Comparison of ENCODE assay signal across 13 mouse cellular contexts in genomic region chr10:21824418-21825025, GRCm38 (mm10). TPM values are rescaled to one million over a fixed set of nuclear protein-coding genes. Genes with fewer than 3 reads are reported as not detected.
DNase-seq lines count a peak whose midpoint lies in the region; ATAC-seq and TF ChIP-seq lines count a peak whose summit lies in the region.
"Had no signal": no experiment of that assay in that cellular context is flagged by ENCODE, and none has a peak within 500 bp of the region (broad histone marks: within the 10 kb centered on the region; RNA-seq: fewer than 3 reads in every experiment).

No protein-coding gene starts in this region.

- H3K36me3 ChIP-seq in forebrain, embryonic 12.5 days (replicated peaks), result no peaks in the 10 kb centered on the region
- H3K36me3 ChIP-seq in forebrain, postnatal 0 days (ENCODE audit: insufficient read depth), result no peaks in the 10 kb centered on the region
- no peaks in the 10 kb centered on the region for H3K36me3 ChIP-seq in hindbrain, embryonic 14.5 days (replicated peaks; ENCODE audit: control insufficient read depth, insufficient read depth)
- H3K36me3 ChIP-seq in midbrain, embryonic 15.5 days (replicated peaks), result no peaks in the 10 kb centered on the region
- no peaks in the 10 kb centered on the region for H3K36me3 ChIP-seq in heart, adult 2 months (ENCODE audit: control insufficient read depth, insufficient read depth, low read length)
- H3K36me3 ChIP-seq: limb, embryonic 15.5 days; lung, embryonic 15.5 days had no signal

- H3K4me3 ChIP-seq in forebrain, embryonic 12.5 days (replicated peaks), result no peak overlapping the region
- H3K4me3 ChIP-seq in forebrain, postnatal 0 days (ENCODE audit: low read depth, low read length), result no peak overlapping the region
- no peak overlapping the region for H3K4me3 ChIP-seq in hindbrain, embryonic 14.5 days (replicated peaks; ENCODE audit: low read length)
- H3K4me3 ChIP-seq in midbrain, embryonic 15.5 days, result no peak overlapping the region
- H3K4me3 ChIP-seq in heart, adult 2 months, result no peak overlapping the region
- H3K4me3 ChIP-seq: forebrain, embryonic 13.5 days; limb, embryonic 15.5 days; lung, embryonic 15.5 days had no signal

- 54% methylated on average over 12 of the region's 12 CpGs for WGBS in forebrain, embryonic 12.5 days
- WGBS in forebrain, postnatal 0 days, result 48% methylated on average over 12 of the region's 12 CpGs
- 26% methylated on average over 12 of the region's 12 CpGs for WGBS in hindbrain, embryonic 14.5 days
- 33% methylated on average over 12 of the region's 12 CpGs for WGBS in midbrain, embryonic 15.5 days
- 86% methylated on average over 12 of the region's 12 CpGs for WGBS in heart, adult 2 months

- no peak for TF ChIP-seq CTCF in forebrain, postnatal 0 days (IDR thresholded peaks at IDR 0.05; ENCODE audit: low read depth)
- TF ChIP-seq CTCF in heart, adult 2 months (IDR thresholded peaks at IDR 0.05), result no peak

- no peaks in the 10 kb centered on the region for H3K9me3 ChIP-seq in forebrain, embryonic 12.5 days
- H3K9me3 ChIP-seq in forebrain, postnatal 0 days (ENCODE audit: low read length), result no peaks in the 10 kb centered on the region
- no peaks in the 10 kb centered on the region for H3K9me3 ChIP-seq in hindbrain, embryonic 14.5 days (ENCODE audit: control insufficient read depth, low read length)
- no peaks in the 10 kb centered on the region for H3K9me3 ChIP-seq in midbrain, embryonic 15.5 days
- H3K9me3 ChIP-seq: forebrain, embryonic 13.5 days; G1E; limb, embryonic 15.5 days; lung, embryonic 15.5 days had no signal

- TF ChIP-seq POLR2A in heart, adult 2 months (IDR thresholded peaks at IDR 0.05; ENCODE audit: insufficient read depth, low read depth, low read length), result no peak

- H3K4me1 ChIP-seq in forebrain, embryonic 12.5 days, result peaks cover 19% of the 10 kb centered on the region
- no peaks in the 10 kb centered on the region for H3K4me1 ChIP-seq in forebrain, postnatal 0 days (ENCODE audit: insufficient read depth)
- peaks cover 15% of the 10 kb centered on the region for H3K4me1 ChIP-seq in hindbrain, embryonic 14.5 days (replicated peaks; ENCODE audit: control insufficient read depth, insufficient read depth, low read length)
- H3K4me1 ChIP-seq in midbrain, embryonic 15.5 days, result peaks cover 10% of the 10 kb centered on the region
- H3K4me1 ChIP-seq in heart, adult 2 months (ENCODE audit: control insufficient read depth, insufficient read depth, low read length), result peaks cover 7% of the 10 kb centered on the region

- no peak for TF ChIP-seq EP300 in heart, adult 2 months (IDR thresholded peaks at IDR 0.05; ENCODE audit: insufficient read depth, low read depth, low read length)

- no peak for DNase-seq in forebrain, postnatal 0 days
- peak; percentile 38 for DNase-seq in brain, adult 2 months (ENCODE audit: low read depth, low spot score)
- no peak for DNase-seq in hindbrain, embryonic 14.5 days (ENCODE audit: low spot score)
- DNase-seq in adrenal gland, adult 18-20 months (ENCODE audit: low spot score in 2 of 2), result no peak
- DNase-seq in spleen, postnatal 14 days (ENCODE audit: low spot score in 2 of 2), result no peak
- no peak for DNase-seq in heart, adult 2 months
- DNase-seq: heart, postnatal 14 days had no signal

- ATAC-seq in forebrain, embryonic 12.5 days (ENCODE audit: low FRiP score), result 0 out of 2 replicates have a peak, but pooled peaks have one; percentile 7
- ATAC-seq in forebrain, postnatal 0 days, result no peak
- peak; percentile 58 for ATAC-seq in hindbrain, embryonic 14.5 days (ENCODE audit: low FRiP score)
- ATAC-seq in midbrain, embryonic 15.5 days (replicated peaks), result peak; percentile 52
- ATAC-seq: forebrain, embryonic 13.5 days had no signal

- no peak overlapping the region for H3K4me2 ChIP-seq in forebrain, embryonic 12.5 days
- H3K4me2 ChIP-seq in forebrain, postnatal 0 days (ENCODE audit: low read depth), result no peak overlapping the region
- 0 out of 2 replicates have a peak overlapping the region, but pooled peaks have one; percentile 9 for H3K4me2 ChIP-seq in hindbrain, embryonic 14.5 days (replicated peaks)
- H3K4me2 ChIP-seq in midbrain, embryonic 15.5 days, result no peak overlapping the region
- H3K4me2 ChIP-seq: forebrain, embryonic 13.5 days; limb, embryonic 15.5 days; lung, embryonic 15.5 days had no signal

- no peaks in the 10 kb centered on the region for H3K27me3 ChIP-seq in forebrain, embryonic 12.5 days
- no peaks in the 10 kb centered on the region for H3K27me3 ChIP-seq in forebrain, postnatal 0 days (ENCODE audit: insufficient read depth, low read length)
- H3K27me3 ChIP-seq in hindbrain, embryonic 14.5 days (ENCODE audit: control insufficient read depth, insufficient read depth, low read length), result no peaks in the 10 kb centered on the region
- H3K27me3 ChIP-seq in midbrain, embryonic 15.5 days (replicated peaks), result no peaks in the 10 kb centered on the region
- no peaks in the 10 kb centered on the region for H3K27me3 ChIP-seq in heart, adult 2 months (ENCODE audit: control insufficient read depth, insufficient read depth, low read length)
- H3K27me3 ChIP-seq: forebrain, embryonic 13.5 days; limb, embryonic 15.5 days; lung, embryonic 15.5 days had no signal

- no peaks in the 10 kb centered on the region for H3K79me2 ChIP-seq in heart, adult 2 months (replicated peaks; ENCODE audit: control insufficient read depth, insufficient read depth, low read length)

- H3K9ac ChIP-seq in forebrain, embryonic 12.5 days, result no peak overlapping the region
- H3K9ac ChIP-seq in forebrain, postnatal 0 days, result no peak overlapping the region
- no peak overlapping the region for H3K9ac ChIP-seq in hindbrain, embryonic 14.5 days
- H3K9ac ChIP-seq in midbrain, embryonic 15.5 days, result no peak overlapping the region
- H3K9ac ChIP-seq in heart, adult 2 months (ENCODE audit: low read depth, low read length), result no peak overlapping the region
- H3K9ac ChIP-seq: forebrain, embryonic 13.5 days; limb, embryonic 15.5 days; lung, embryonic 15.5 days had no signal

- H3K27ac ChIP-seq in forebrain, embryonic 12.5 days, result no peak overlapping the region
- H3K27ac ChIP-seq in forebrain, postnatal 0 days (ENCODE audit: low read depth, low read length), result no peak overlapping the region
- H3K27ac ChIP-seq in hindbrain, embryonic 14.5 days, result peak overlapping the region; percentile 71
- peak overlapping the region; percentile 15; the same call in 1 of the 2 replicates for H3K27ac ChIP-seq in midbrain, embryonic 15.5 days
- no peak overlapping the region for H3K27ac ChIP-seq in heart, adult 2 months
- H3K27ac ChIP-seq: forebrain, embryonic 13.5 days; limb, embryonic 15.5 days; lung, embryonic 15.5 days had no signal

- intact Hi-C loops in heart, adult 2 months (cut with DNase I), result no loop called here

RNA-seq across cellular contexts. Expression of gene Sgk1, which starts 57.5 kb away (rescaled TPM):
- polyA plus RNA-seq in forebrain, embryonic 12.5 days (2016; fragmentation: Nextera tagmentation; extraction: Ambion mirVana), result 22.7 and 23.7 TPM in 2 replicates
- 88.0 and 97.5 TPM in 2 replicates for total RNA-seq in forebrain, postnatal 0 days (2014; rRNA removed)
- polyA plus RNA-seq in forebrain, postnatal 0 days (2015; fragmentation: Nextera tagmentation; extraction: Ambion mirVana), result 62.8 and 68.6 TPM in 2 replicates
- 41.4 and 44.3 TPM in 2 replicates for polyA plus RNA-seq in hindbrain, embryonic 14.5 days (2014; fragmentation: Nextera tagmentation; extraction: Ambion mirVana)
- polyA plus RNA-seq in midbrain, embryonic 15.5 days (2015; fragmentation: Nextera tagmentation; extraction: Ambion mirVana), result 40.8 and 45.1 TPM in 2 replicates
- 100 to 1,000 TPM; 151 to 162 TPM for total RNA-seq in adrenal gland, adult 18-20 months (2021)
- total RNA-seq in heart, adult 2 months (2021), result 10 to 100 TPM; 64.7 to 89.1 TPM
- 31.9 and 43.5 TPM in 2 replicates for polyA plus RNA-seq in heart, adult 2 months (2012; rRNA removed)

Comparison
In these comparisons a context has a peak if more than half of its experiments do, and no peak if none do; other contexts are left out.
1. H3K27ac ChIP-seq: peak in hindbrain, embryonic 14.5 days (single experiment) and midbrain, embryonic 15.5 days (single experiment); none in forebrain, embryonic 12.5 days (single experiment), forebrain, postnatal 0 days (single experiment) and heart, adult 2 months (single experiment).